ENCODE assay signal across 8 mouse cellular contexts in the genomic region with DNA sequence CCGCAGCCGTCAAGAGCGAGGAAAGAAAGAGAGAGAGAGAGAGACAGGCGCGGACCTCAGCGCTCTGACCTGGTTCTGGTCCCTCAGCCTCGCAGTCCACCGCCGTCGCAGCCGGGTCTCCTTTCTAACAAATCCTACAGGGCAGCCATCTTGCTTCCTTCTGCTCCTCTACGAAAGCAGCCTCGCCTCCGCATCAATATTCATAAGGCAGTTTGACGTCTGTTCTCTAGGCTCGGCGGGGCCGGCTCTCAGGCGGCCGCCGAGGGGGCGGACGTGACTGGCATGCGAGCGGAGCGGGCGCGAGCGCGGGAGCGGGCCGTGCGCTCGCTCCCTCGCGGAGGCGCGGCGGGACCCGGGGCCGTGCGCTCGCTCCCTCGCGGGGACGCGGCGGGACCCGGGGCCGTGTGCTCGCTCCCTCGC. TPM values are rescaled to one million over a fixed set of nuclear protein-coding genes. Genes with fewer than 3 reads are reported as not detected.
DNase-seq lines count a peak whose midpoint lies in the region; ATAC-seq and TF ChIP-seq lines count a peak whose summit lies in the region.

No protein-coding gene starts in this region.

- H3K9ac ChIP-seq in forebrain, embryonic 14.5 days (ENCODE audit: low read length) = peak overlapping the region; percentile 92
- H3K9ac ChIP-seq in neural tube, embryonic 15.5 days (replicated peaks) = peak overlapping the region; percentile 73

- 0% methylated on average over 24 of the region's 52 CpGs for WGBS in forebrain, embryonic 14.5 days
- under 1% methylated on average over 52 of the region's 52 CpGs for WGBS in neural tube, embryonic 15.5 days

- peak; percentile 69 for DNase-seq in c-Kit-positive CD71-positive TER-119-positive erythroid progenitor cells, embryonic 14.5 days (ENCODE audit: low spot score)
- peak; percentile 98 for DNase-seq in forebrain, embryonic 14.5 days (ENCODE audit: low spot score)
- peak; percentile 89 to 91 for DNase-seq in heart, postnatal 14 days
- peak; percentile 87 to 94 for DNase-seq in layer of hippocampus, adult 18-20 months (ENCODE audit: low spot score in 2 of 2)
- peak; percentile 88 to 91 for DNase-seq in lung, adult 18-20 months
- DNase-seq in testis, postnatal 10 days (ENCODE audit: low spot score) = peak; percentile 83

- H3K9me3 ChIP-seq in E14TG2a.4 (ENCODE audit: low read length) = no peaks in the 10 kb centered on the region
- no peaks in the 10 kb centered on the region for H3K9me3 ChIP-seq in forebrain, embryonic 14.5 days (replicated peaks; ENCODE audit: control insufficient read depth, low read length)
- no peaks in the 10 kb centered on the region for H3K9me3 ChIP-seq in neural tube, embryonic 15.5 days (replicated peaks)

- no peaks in the 10 kb centered on the region for H3K27me3 ChIP-seq in E14TG2a.4 (ENCODE audit: insufficient read depth, low read length)
- H3K27me3 ChIP-seq in forebrain, embryonic 14.5 days (replicated peaks; ENCODE audit: control insufficient read depth, insufficient read depth, low read length) = no peaks in the 10 kb centered on the region
- H3K27me3 ChIP-seq in neural tube, embryonic 15.5 days (replicated peaks) = no peaks in the 10 kb centered on the region

- H3K36me3 ChIP-seq in E14TG2a.4 (ENCODE audit: insufficient read depth, low read length) = no peaks in the 10 kb centered on the region
- H3K36me3 ChIP-seq in forebrain, embryonic 14.5 days (ENCODE audit: control insufficient read depth, insufficient read depth, low read length) = no peaks in the 10 kb centered on the region
- H3K36me3 ChIP-seq in neural tube, embryonic 15.5 days = no peaks in the 10 kb centered on the region

- TF ChIP-seq CTCF in E14TG2a.4 (conservative IDR thresholded peaks at IDR 0.05; ENCODE audit: low read length) = no peak

- intact Hi-C loops in heart, postnatal 14 days (cut with DNase I) = loop anchor here (5.0 to 10.0 kb wide), 4 partner anchors 42 to 691 kb away; partner anchors contain the start of genes Cxxc4 and Ppa2

- peak overlapping the region; percentile 94 for H3K4me3 ChIP-seq in E14TG2a.4 (replicated peaks; ENCODE audit: low read length)
- peak overlapping the region; percentile 77 for H3K4me3 ChIP-seq in forebrain, embryonic 14.5 days (ENCODE audit: low read depth, low read length)
- H3K4me3 ChIP-seq in neural tube, embryonic 15.5 days (replicated peaks) = peak overlapping the region; percentile 77

- peak overlapping the region; percentile 94 for H3K27ac ChIP-seq in forebrain, embryonic 14.5 days (ENCODE audit: low read depth, low read length)
- H3K27ac ChIP-seq in neural tube, embryonic 15.5 days (replicated peaks) = peak overlapping the region; percentile 95

- peak overlapping the region; percentile 69 for H3K4me2 ChIP-seq in forebrain, embryonic 14.5 days (ENCODE audit: low read length)
- peak overlapping the region; percentile 87 for H3K4me2 ChIP-seq in neural tube, embryonic 15.5 days

- peak; percentile 96 for ATAC-seq in forebrain, embryonic 14.5 days
- ATAC-seq in neural tube, embryonic 15.5 days (ENCODE audit: low FRiP score) = peak; percentile 96

- H3K4me1 ChIP-seq in E14TG2a.4 (replicated peaks; ENCODE audit: low read depth, low read length) = peaks cover 39% of the 10 kb centered on the region
- peaks cover 6% of the 10 kb centered on the region; the same call in 1 of the 2 replicates for H3K4me1 ChIP-seq in forebrain, embryonic 14.5 days (ENCODE audit: control insufficient read depth, insufficient read depth, low read length)
- H3K4me1 ChIP-seq in neural tube, embryonic 15.5 days = peaks cover 27% of the 10 kb centered on the region

RNA-seq across cellular contexts. Expression of gene Tet2, which starts 0.8 kb away (rescaled TPM):
- 13.1 and 17.0 TPM in 2 replicates for polyA plus RNA-seq in forebrain, embryonic 14.5 days (2014; fragmentation: Nextera tagmentation; extraction: Ambion mirVana)
- 10 to 100 TPM; 32.3 to 36.3 TPM for total RNA-seq in heart, postnatal 14 days (2021)
- 10 to 100 TPM; 38.3 to 39.7 TPM for total RNA-seq in layer of hippocampus, adult 18-20 months (2021)
- 15.2 and 15.7 TPM in 2 replicates for polyA plus RNA-seq in neural tube, embryonic 15.5 days (2015; fragmentation: Nextera tagmentation; extraction: Ambion mirVana)

Comparison
In these comparisons a context has a peak if more than half of its experiments do, and no peak if none do; other contexts are left out.
1. Peak in every context shown above with its lines: DNase-seq, ATAC-seq, H3K4me3 ChIP-seq and H3K27ac ChIP-seq.